Mouse (Mus musculus) skeletal muscle tissue, postnatal 0 days (tissue): ENCODE measurements around the gene Etv2. TPM values are rescaled to one million over a fixed set of nuclear protein-coding genes. Genes with fewer than 3 reads are reported as not detected.

Experiments
- microRNA-seq, 2 experiments: library from miRNA; unstranded; fragments of <30 nt; microRNA quantifications; one replicate each; pipeline ENCODE4; 2016
- polyA plus RNA-seq: library from polyadenylated mRNA; unstranded; fragments of >200 nt; fragmentation: Nextera tagmentation; extraction: Ambion mirVana; gene quantifications from 2 replicates; pipeline ENCODE4 v1.2.1, GENCODE M21; 2015

The Etv2 gene
- not detected in 2 replicates for polyA plus RNA-seq

DNA sequence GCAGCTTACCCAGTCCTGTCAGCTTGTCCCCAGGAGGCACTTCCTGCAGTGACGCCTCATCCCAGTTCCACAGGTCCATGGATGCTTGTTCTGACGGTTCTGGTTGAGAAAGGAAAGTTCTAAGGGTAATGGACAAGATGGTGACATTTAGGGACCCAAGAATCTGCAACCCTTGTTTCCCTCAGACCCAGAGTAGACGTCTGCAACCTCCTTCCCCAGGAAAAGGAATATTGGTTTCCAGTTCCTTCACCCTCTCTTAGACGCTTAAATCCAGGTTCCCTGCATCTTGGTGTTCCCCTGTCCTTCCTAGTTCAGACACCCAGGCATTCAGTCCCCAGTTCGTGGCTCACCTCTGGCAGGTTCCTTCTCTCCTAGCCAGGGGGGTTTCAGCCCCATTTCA, at the start of gene Etv2:
TSS of gene Etv2 (minus strand) at position 101 of the 400 bp plus-strand sequence.

GRCm38 (mm10) chr7:30671480-30671879, 35.8 kb upstream of the Etv2 start, which contains the start of gene Pmis2:
Gene Pmis2 (minus strand): TSS chr7:30671605.

GRCm38 (mm10) chr7:30664529-30665200, 29.0 kb upstream of the Etv2 start, which contains the start of gene Haus5:
Gene Haus5 (minus strand): TSS chr7:30664994.

GRCm38 (mm10) chr7:30649591-30650540, 14.2 kb upstream of the Etv2 start, which contains the start of gene Rbm42:
Gene Rbm42 (minus strand): TSS chr7:30650317.

DNA sequence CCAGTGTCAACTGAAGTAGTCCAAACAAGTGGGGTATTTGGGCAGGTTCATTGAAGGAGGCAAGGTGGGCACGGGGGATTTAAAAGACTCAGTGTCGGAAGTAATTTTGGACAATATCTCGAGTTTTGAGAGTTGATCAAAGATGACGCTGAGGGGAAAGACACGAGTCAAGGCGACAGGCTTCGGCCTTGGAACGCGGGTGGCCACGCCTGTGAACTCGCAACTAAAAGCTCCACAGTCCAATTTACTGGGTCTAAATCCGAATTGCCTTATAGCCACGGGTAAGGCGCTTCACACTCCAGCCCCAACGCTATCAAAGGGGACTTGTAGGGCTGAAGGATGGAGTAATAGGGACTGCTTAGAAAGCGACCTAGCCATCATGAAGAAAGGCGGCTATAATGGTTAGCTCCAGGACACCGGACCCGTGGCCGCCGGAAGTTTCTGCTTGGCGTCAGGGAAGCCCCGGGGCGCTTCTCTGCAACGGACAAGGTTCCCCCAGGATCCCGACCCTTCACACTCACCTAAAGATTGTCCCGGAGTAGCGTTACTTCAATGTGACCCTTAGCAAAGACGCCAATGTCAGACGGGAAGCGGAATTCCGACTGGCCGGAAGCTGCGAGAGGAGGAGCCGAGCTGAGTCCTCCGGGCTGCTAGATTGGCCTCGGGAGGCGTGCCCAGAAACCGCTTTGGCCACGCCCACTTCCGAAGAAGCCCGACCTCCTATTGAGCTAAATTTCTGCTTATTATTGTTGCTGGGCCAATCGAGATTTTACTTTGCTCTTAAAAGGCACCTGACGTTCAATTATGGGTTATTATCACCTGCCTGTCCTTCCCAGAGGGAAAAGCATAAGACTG, 9.9 kb downstream of the Etv2 start, which contains the start of gene Cox6b1:
TSS of gene Cox6b1 (minus strand) at position 622 of the 855 bp plus-strand sequence.

GRCm38 (mm10) chr7:30612654-30613402, 22.8 kb downstream of the Etv2 start, which contains the start of gene Upk1a:
Gene Upk1a (minus strand): TSS chr7:30612847.

GRCm38 (mm10) chr7:30598786-30599185, 36.9 kb downstream of the Etv2 start, which contains the start of gene Zbtb32:
Gene Zbtb32 (minus strand): TSS chr7:30598909.

GRCm38 (mm10) chr7:30588676-30589434, 46.8 kb downstream of the Etv2 start, which contains the start of gene Kmt2b:
Gene Kmt2b (minus strand): TSS chr7:30588726.

Small RNAs within 50 kb of the gene (microRNA-seq; reads per million reads assigned to microRNA genes)
- 0 reads per million in 2 experiments for gene Mir3569

Other genes starting within 250 kb of the Etv2 start
- gene Tyrobp, start 222.1 kb downstream of the Etv2 start, polyA plus RNA-seq, result 68.8 and 91.3 TPM in 2 replicates
- 2.9 and 3.6 TPM in 2 replicates for gene Hcst, start 216.0 kb downstream of the Etv2 start, polyA plus RNA-seq
- gene Nfkbid, start 214.1 kb downstream of the Etv2 start, polyA plus RNA-seq, result 0.27 and 0.44 TPM in 2 replicates
- gene Aplp1, start 190.3 kb downstream of the Etv2 start, polyA plus RNA-seq, result 2.2 and 2.6 TPM in 2 replicates
- gene Kirrel2, start 178.2 kb downstream of the Etv2 start, polyA plus RNA-seq, result 0.09 and 0.23 TPM in 2 replicates
- 0.10 TPM in 1 of 2 replicates, not detected in the other for gene Nphs1, start 177.5 kb downstream of the Etv2 start, polyA plus RNA-seq
- 0.07 TPM in 1 of 2 replicates, not detected in the other for gene Prodh2, start 142.2 kb downstream of the Etv2 start, polyA plus RNA-seq
- gene Arhgap33, start 100.8 kb downstream of the Etv2 start, polyA plus RNA-seq, result 1.6 and 1.7 TPM in 2 replicates
- 249 and 337 TPM in 2 replicates for gene Hspb6, start 83.7 kb downstream of the Etv2 start, polyA plus RNA-seq
- 3.3 TPM in 2 replicates for gene Proser3, start 83.6 kb downstream of the Etv2 start, polyA plus RNA-seq
- gene Lin37, start 76.0 kb downstream of the Etv2 start, polyA plus RNA-seq, result 27.5 and 27.9 TPM in 2 replicates
- 84.5 and 85.4 TPM in 2 replicates for gene U2af1l4, start 72.6 kb downstream of the Etv2 start, polyA plus RNA-seq
- 3.2 and 3.3 TPM in 2 replicates for gene Gm49396, start 72.5 kb downstream of the Etv2 start, polyA plus RNA-seq
- gene Psenen, start 72.2 kb downstream of the Etv2 start, polyA plus RNA-seq, result 120 and 135 TPM in 2 replicates
- gene Igflr1, start 70.4 kb downstream of the Etv2 start, polyA plus RNA-seq, result 0.66 and 1.7 TPM in 2 replicates
- gene Kmt2b, start 47.1 kb downstream of the Etv2 start, polyA plus RNA-seq, result 3.0 and 3.9 TPM in 2 replicates
- 0.10 and 0.15 TPM in 2 replicates for gene Zbtb32, start 36.9 kb downstream of the Etv2 start, polyA plus RNA-seq
- 0.39 and 0.53 TPM in 2 replicates for gene Upk1a, start 23.0 kb downstream of the Etv2 start, polyA plus RNA-seq
- 1,910 and 2,111 TPM in 2 replicates for gene Cox6b1, start 9.7 kb downstream of the Etv2 start, polyA plus RNA-seq
- gene Rbm42, start 14.5 kb upstream of the Etv2 start, polyA plus RNA-seq, result 65.4 and 67.4 TPM in 2 replicates
- gene Haus5, start 29.1 kb upstream of the Etv2 start, polyA plus RNA-seq, result 7.5 and 9.5 TPM in 2 replicates
- not detected in 2 replicates for gene Pmis2, start 35.8 kb upstream of the Etv2 start, polyA plus RNA-seq
- gene 2200002J24Rik, start 63.1 kb upstream of the Etv2 start, polyA plus RNA-seq, result 0.33 TPM in 1 of 2 replicates, not detected in the other
- 0.15 and 0.22 TPM in 2 replicates for gene Atp4a, start 76.4 kb upstream of the Etv2 start, polyA plus RNA-seq
- 227 and 250 TPM in 2 replicates for gene Tmem147, start 93.7 kb upstream of the Etv2 start, polyA plus RNA-seq
- 0.21 TPM in 1 of 2 replicates, not detected in the other for gene Gapdhs, start 107.8 kb upstream of the Etv2 start, polyA plus RNA-seq
- 0.45 and 25.6 TPM in 2 replicates for gene Sbsn, start 115.6 kb upstream of the Etv2 start, polyA plus RNA-seq
- 0.51 and 65.3 TPM in 2 replicates for gene Dmkn, start 127.9 kb upstream of the Etv2 start, polyA plus RNA-seq
- gene Krtdap, start 152.0 kb upstream of the Etv2 start, polyA plus RNA-seq, result 8.3 and 219 TPM in 2 replicates
- gene Ffar2, start 187.9 kb upstream of the Etv2 start, polyA plus RNA-seq, result 1.0 and 6.6 TPM in 2 replicates
- gene Ffar3, start 220.3 kb upstream of the Etv2 start, polyA plus RNA-seq, result not detected in 2 replicates
- not detected in 2 replicates for gene Ffar1, start 225.7 kb upstream of the Etv2 start, polyA plus RNA-seq
- gene Cd22, start 244.5 kb upstream of the Etv2 start, polyA plus RNA-seq, result 0.24 and 0.33 TPM in 2 replicates